Mouse (Mus musculus): ENCODE results near the gene Prdx6b. TPM values are rescaled to one million over a fixed set of nuclear protein-coding genes. Genes with fewer than 3 reads are reported as not detected.
A peak's percentile ranks its signal among the peaks of the same experiment; 100 is the strongest.

Prdx6b gene
- polyA plus RNA-seq, 1 experiment from 2014 or later: not detected

GRCm38 (mm10) chr2:80314201-80314600 is 21.9 kb downstream of the Prdx6b start:
- H3K9me3 ChIP-seq (replicated peaks; ENCODE audit: control insufficient read depth, low read length): no peaks in the 10 kb centered on the region
- no peak overlapping the region for H3K4me3 ChIP-seq (ENCODE audit: low read depth, low read length)
- H3K4me1 ChIP-seq (ENCODE audit: control insufficient read depth, low read depth, low read length): no peaks in the 10 kb centered on the region; the same call in 1 of the 2 replicates
- ATAC-seq (ENCODE audit: low read depth): no peak
- no peaks in the 10 kb centered on the region for H3K36me3 ChIP-seq (ENCODE audit: control insufficient read depth, insufficient read depth)
- no peak overlapping the region for H3K27ac ChIP-seq (ENCODE audit: low read length)
- WGBS (ENCODE audit: insufficient replicate concordance): 33% methylated on average over 1 of the region's 1 CpGs
- peak overlapping the region; percentile 84; the same call in 1 of the 2 replicates for H3K4me2 ChIP-seq (ENCODE audit: low read depth, low read length)
- no peaks in the 10 kb centered on the region for H3K27me3 ChIP-seq (ENCODE audit: control insufficient read depth, insufficient read depth, low read depth, low read length)
- no peak overlapping the region for H3K9ac ChIP-seq (ENCODE audit: low read depth, low read length)

- Histone ChIP-seq H3K4me2 (ENCODE audit: low read depth, low read length) (peak overlapping the region; percentile 84), H3K4me3 (ENCODE audit: low read depth, low read length) (peak overlapping the region; percentile 91), H3K4me1 (ENCODE audit: control insufficient read depth, low read depth, low read length) (no peaks in the 10 kb centered on the region; the same call in 1 of the 2 replicates), H3K36me3 (ENCODE audit: control insufficient read depth, insufficient read depth) (no peaks in the 10 kb centered on the region), H3K27ac (ENCODE audit: low read length) (peak overlapping the region; percentile 96), H3K9me3 (replicated peaks; ENCODE audit: control insufficient read depth, low read length) (no peaks in the 10 kb centered on the region), H3K9ac (ENCODE audit: low read depth, low read length) (peak overlapping the region; percentile 88), H3K27me3 (ENCODE audit: control insufficient read depth, insufficient read depth, low read depth, low read length) (no peaks in the 10 kb centered on the region)
- no peak for ATAC-seq (ENCODE audit: low read depth)
- WGBS (ENCODE audit: insufficient replicate concordance): 8% methylated on average over 7 of the region's 7 CpGs
These were observed 22.6 kb downstream of the Prdx6b start for GRCm38 (mm10) chr2:80314854-80315241.

GRCm38 (mm10) chr2:80315242-80316161 is 23.2 kb downstream of the Prdx6b start, which contains the start of gene Dnajc10:
Gene Dnajc10 (plus strand): TSS chr2:80315466.
- WGBS (ENCODE audit: insufficient replicate concordance): under 1% methylated on average over 71 of the region's 72 CpGs
- peak; percentile 97 for ATAC-seq (ENCODE audit: low read depth)
- Histone ChIP-seq H3K36me3 (ENCODE audit: control insufficient read depth, insufficient read depth) (no peaks in the 10 kb centered on the region), H3K27ac (ENCODE audit: low read length) (peak within 1 kb of the TSS; percentile 96), H3K4me1 (ENCODE audit: control insufficient read depth, low read depth, low read length) (no peaks in the 10 kb centered on the region; the same call in 1 of the 2 replicates), H3K9me3 (replicated peaks; ENCODE audit: control insufficient read depth, low read length) (no peaks in the 10 kb centered on the region), H3K4me3 (ENCODE audit: low read depth, low read length) (peak within 1 kb of the TSS; percentile 91), H3K4me2 (ENCODE audit: low read depth, low read length) (peak within 1 kb of the TSS; percentile 84), H3K27me3 (ENCODE audit: control insufficient read depth, insufficient read depth, low read depth, low read length) (no peaks in the 10 kb centered on the region), H3K9ac (ENCODE audit: low read depth, low read length) (peak within 1 kb of the TSS; percentile 88)

GRCm38 (mm10) chr2:80322878-80323277 is 30.6 kb downstream of the Prdx6b start:
- H3K9me3 ChIP-seq (replicated peaks; ENCODE audit: control insufficient read depth, low read length): no peaks in the 10 kb centered on the region
- no peak for ATAC-seq (ENCODE audit: low read depth)
- no peak overlapping the region for H3K27ac ChIP-seq (ENCODE audit: low read length)
- H3K4me1 ChIP-seq (ENCODE audit: control insufficient read depth, low read depth, low read length): no peaks in the 10 kb centered on the region
- H3K9ac ChIP-seq (ENCODE audit: low read depth, low read length): no peak overlapping the region
- H3K36me3 ChIP-seq (ENCODE audit: control insufficient read depth, insufficient read depth): peaks cover 9% of the 10 kb centered on the region
- no peaks in the 10 kb centered on the region for H3K27me3 ChIP-seq (ENCODE audit: control insufficient read depth, insufficient read depth, low read depth, low read length)
- H3K4me3 ChIP-seq (ENCODE audit: low read depth, low read length): no peak overlapping the region
- no peak overlapping the region for H3K4me2 ChIP-seq (ENCODE audit: low read depth, low read length)
- WGBS (ENCODE audit: insufficient replicate concordance): 78% methylated on average over 4 of the region's 4 CpGs

- H3K9ac ChIP-seq (ENCODE audit: low read depth, low read length): no peak overlapping the region
- H3K27ac ChIP-seq (ENCODE audit: low read length): no peak overlapping the region
- peaks cover 9% of the 10 kb centered on the region for H3K36me3 ChIP-seq (ENCODE audit: control insufficient read depth, insufficient read depth)
- ATAC-seq (ENCODE audit: low read depth): no peak
- H3K4me2 ChIP-seq (ENCODE audit: low read depth, low read length): no peak overlapping the region
- H3K4me1 ChIP-seq (ENCODE audit: control insufficient read depth, low read depth, low read length): no peaks in the 10 kb centered on the region
- WGBS (ENCODE audit: insufficient replicate concordance): 77% methylated on average over 2 of the region's 2 CpGs
- H3K4me3 ChIP-seq (ENCODE audit: low read depth, low read length): no peak overlapping the region
- H3K9me3 ChIP-seq (replicated peaks; ENCODE audit: control insufficient read depth, low read length): no peaks in the 10 kb centered on the region
- no peaks in the 10 kb centered on the region for H3K27me3 ChIP-seq (ENCODE audit: control insufficient read depth, insufficient read depth, low read depth, low read length)
These were observed 33.5 kb downstream of the Prdx6b start for GRCm38 (mm10) chr2:80325779-80326178.

- H3K4me3 ChIP-seq (ENCODE audit: low read depth, low read length): no peak overlapping the region
- 73% methylated on average over 6 of the region's 6 CpGs for WGBS (ENCODE audit: insufficient replicate concordance)
- ATAC-seq (ENCODE audit: low read depth): no peak
- H3K36me3 ChIP-seq (ENCODE audit: control insufficient read depth, insufficient read depth): peaks cover 6% of the 10 kb centered on the region
- H3K4me1 ChIP-seq (ENCODE audit: control insufficient read depth, low read depth, low read length): no peaks in the 10 kb centered on the region
- no peak overlapping the region for H3K9ac ChIP-seq (ENCODE audit: low read depth, low read length)
- H3K4me2 ChIP-seq (ENCODE audit: low read depth, low read length): no peak overlapping the region
- no peak overlapping the region for H3K27ac ChIP-seq (ENCODE audit: low read length)
- no peaks in the 10 kb centered on the region for H3K9me3 ChIP-seq (replicated peaks; ENCODE audit: control insufficient read depth, low read length)
- H3K27me3 ChIP-seq (ENCODE audit: control insufficient read depth, insufficient read depth, low read depth, low read length): no peaks in the 10 kb centered on the region
These were observed 35.0 kb downstream of the Prdx6b start for GRCm38 (mm10) chr2:80327272-80327671.

- Histone ChIP-seq H3K4me3 (ENCODE audit: low read depth, low read length) (no peak overlapping the region), H3K9me3 (replicated peaks; ENCODE audit: control insufficient read depth, low read length) (no peaks in the 10 kb centered on the region), H3K4me2 (ENCODE audit: low read depth, low read length) (no peak overlapping the region), H3K4me1 (ENCODE audit: control insufficient read depth, low read depth, low read length) (no peaks in the 10 kb centered on the region), H3K27me3 (ENCODE audit: control insufficient read depth, insufficient read depth, low read depth, low read length) (no peaks in the 10 kb centered on the region), H3K9ac (ENCODE audit: low read depth, low read length) (no peak overlapping the region), H3K36me3 (ENCODE audit: control insufficient read depth, insufficient read depth) (peaks cover 6% of the 10 kb centered on the region), H3K27ac (ENCODE audit: low read length) (no peak overlapping the region)
- ATAC-seq (ENCODE audit: low read depth): no peak
- WGBS (ENCODE audit: insufficient replicate concordance): 77% methylated on average over 7 of the region's 7 CpGs
These were observed 36.8 kb downstream of the Prdx6b start for GRCm38 (mm10) chr2:80328961-80329653.

GRCm38 (mm10) chr2:80340537-80340936 is 48.3 kb downstream of the Prdx6b start:
- Histone ChIP-seq H3K27ac (ENCODE audit: low read length) (no peak overlapping the region), H3K36me3 (ENCODE audit: control insufficient read depth, insufficient read depth) (peaks cover 27% of the 10 kb centered on the region), H3K27me3 (ENCODE audit: control insufficient read depth, insufficient read depth, low read depth, low read length) (no peaks in the 10 kb centered on the region), H3K4me3 (ENCODE audit: low read depth, low read length) (no peak overlapping the region), H3K9ac (ENCODE audit: low read depth, low read length) (no peak overlapping the region), H3K4me1 (ENCODE audit: control insufficient read depth, low read depth, low read length) (no peaks in the 10 kb centered on the region), H3K9me3 (replicated peaks; ENCODE audit: control insufficient read depth, low read length) (no peaks in the 10 kb centered on the region), H3K4me2 (ENCODE audit: low read depth, low read length) (no peak overlapping the region)
- 93% methylated on average over 9 of the region's 9 CpGs for WGBS (ENCODE audit: insufficient replicate concordance)
- ATAC-seq (ENCODE audit: low read depth): no peak

All from liver, embryonic 16.5 days (tissue).